Mouse (Mus musculus) megakaryocyte-erythroid progenitor cell, adult 5-6 weeks (primary cell): ENCODE measurements around the gene Auh. TPM values are rescaled to one million over a fixed set of nuclear protein-coding genes. Genes with fewer than 3 reads are reported as not detected.

Experiments
- ATAC-seq: replicated peaks from 2 replicates; pipeline ENCODE4 v1.8.0; 2016; ENCODE audit warnings: mild to moderate bottlenecking, inconsistent platforms; ENCODE audit not compliant: severe bottlenecking, poor library complexity, low FRiP score, low TSS enrichment
- total RNA-seq, 2 experiments: library from RNA; stranded (forward) in 1 of 2; stranded (reverse) in 1 of 2; fragments of 200-1000, 215-1000 nt in 1 of 2; fragments of >200 nt in 1 of 2; fragmentation: Nextera tagmentation in 1 of 2; gene quantifications; 2 replicates each; pipeline ENCODE4 v1.2.3; 2014 to 2017

Auh gene
- total RNA-seq, 2 experiments from 2014 or later = 24.9 to 28.8 TPM

- no peak for ATAC-seq
Measured at GRCm38 (mm10) chr13:52883960-52884326, 45.5 kb downstream of the Auh start.

GRCm38 (mm10) chr13:52883084-52883959, 46.2 kb downstream of the Auh start:
- no peak for ATAC-seq

GRCm38 (mm10) chr13:52880386-52880785, 49.1 kb downstream of the Auh start:
- ATAC-seq = no peak

- ATAC-seq = no peak
Measured at GRCm38 (mm10) chr13:52879918-52880317, 49.6 kb downstream of the Auh start.

- no peak for ATAC-seq
Measured at GRCm38 (mm10) chr13:52879291-52879690, 50.2 kb downstream of the Auh start.

GRCm38 (mm10) chr13:52878823-52879222, 50.7 kb downstream of the Auh start:
- ATAC-seq = no peak

- ATAC-seq = no peak
Measured at GRCm38 (mm10) chr13:52875541-52876325, 53.7 kb downstream of the Auh start.

GRCm38 (mm10) chr13:52875089-52875488, 54.4 kb downstream of the Auh start:
- no peak for ATAC-seq

- no peak for ATAC-seq
Measured at GRCm38 (mm10) chr13:52874338-52874737, 55.1 kb downstream of the Auh start.

GRCm38 (mm10) chr13:52873923-52874322, 55.6 kb downstream of the Auh start:
- ATAC-seq = peak; percentile 69

- ATAC-seq = no peak
Measured at GRCm38 (mm10) chr13:52866005-52866792, 63.3 kb downstream of the Auh start.

GRCm38 (mm10) chr13:52863436-52863835, 66.0 kb downstream of the Auh start:
- no peak for ATAC-seq

- ATAC-seq = no peak
Measured at GRCm38 (mm10) chr13:52860006-52860685, 69.3 kb downstream of the Auh start.

- ATAC-seq = no peak
Measured at GRCm38 (mm10) chr13:52859065-52859820, 70.2 kb downstream of the Auh start.

GRCm38 (mm10) chr13:52858373-52858772, 71.1 kb downstream of the Auh start:
- no peak for ATAC-seq

- no peak for ATAC-seq
Measured at GRCm38 (mm10) chr13:52857781-52858180, 71.7 kb downstream of the Auh start.

GRCm38 (mm10) chr13:52853536-52853935, 75.9 kb downstream of the Auh start:
- ATAC-seq = no peak

GRCm38 (mm10) chr13:52851886-52852285, 77.6 kb downstream of the Auh start:
- ATAC-seq = no peak
